Mouse (Mus musculus) ES-Bruce4 (cell line): Measurements from ENCODE around the gene Tchp.

Experiments used
- CTCF ChIP-seq: IDR thresholded peaks from one replicate; pipeline ENCODE4 v1.8.1; 2011; ENCODE audit warnings: low read depth, low read length
- EP300 ChIP-seq: IDR thresholded peaks from 2 replicates; pipeline ENCODE4 v1.6.1; 2011; ENCODE audit warnings: low read depth, low read length; ENCODE audit not compliant: insufficient read depth
- POLR2A ChIP-seq: IDR thresholded peaks from one replicate; pipeline ENCODE4 v1.8.1; 2011; ENCODE audit warnings: low read length; ENCODE audit not compliant: insufficient read depth

- TF ChIP-seq CTCF (no peak), POLR2A (no peak), EP300 (no peak)
Observed at GRCm38 (mm10) chr5:114666659-114667058, 40.9 kb upstream of the Tchp start.
